Mouse (Mus musculus) MEL (cell line): ENCODE data around the gene Ankfy1. TPM values are rescaled to one million over a fixed set of nuclear protein-coding genes. Genes with fewer than 3 reads are reported as not detected.
A peak's percentile ranks its signal among the peaks of the same experiment; 100 is the strongest.

ENCODE experiments used
- DNase-seq: peaks from one replicate; pipeline ENCODE4 v3.0.0; 2011; ENCODE audit warnings: low read depth, low spot score
- H3K27ac ChIP-seq: 2 replicates; pipeline ENCODE4 v1.5.1; 2012; ENCODE audit warnings: low read depth, mild to moderate bottlenecking, control low read depth, low read length, moderate library complexity; ENCODE audit not compliant: control insufficient read depth
- H3K27me3 ChIP-seq, 2 experiments: fragments of 150-350 bp in 1 of 2; sonication (generic) in 1 of 2; 2 replicates each; pipeline ENCODE4 v1.6.1; 2012; ENCODE audit warnings: low read length in 2 of 2, mild to moderate bottlenecking in 2 of 2, improper control_type of control experiment in 1 of 2, moderate library complexity in 1 of 2; ENCODE audit not compliant: insufficient read depth in 2 of 2, control insufficient read depth in 1 of 2
- H3K36me3 ChIP-seq, 2 experiments: 2 replicates each; pipeline ENCODE4 v1.6.1; 2012 to 2014; ENCODE audit warnings: low read length in 2 of 2, improper control_type of control experiment in 1 of 2, inconsistent platforms in 1 of 2, mild to moderate bottlenecking in 1 of 2; ENCODE audit not compliant: insufficient read depth in 2 of 2, control insufficient read depth in 1 of 2
- H3K4me1 ChIP-seq, 2 experiments: fragments of 150-350 bp in 1 of 2; sonication (generic) in 1 of 2; 2 replicates each; pipeline ENCODE4 v1.6.1; 2012; ENCODE audit warnings: low read length in 2 of 2, improper control_type of control experiment in 1 of 2, mild to moderate bottlenecking in 1 of 2; ENCODE audit not compliant: insufficient read depth in 2 of 2, control insufficient read depth in 1 of 2
- H3K4me3 ChIP-seq, 2 experiments: fragments of 150-350 bp in 1 of 2; sonication (generic) in 1 of 2; 2 replicates each; pipeline ENCODE4 v1.5.1; 2012; ENCODE audit warnings: low read depth in 2 of 2, low read length in 2 of 2, mild to moderate bottlenecking in 2 of 2, moderate library complexity in 2 of 2, control low read depth in 1 of 2, improper control_type of control experiment in 1 of 2; ENCODE audit not compliant: control insufficient read depth in 1 of 2, insufficient read depth in 1 of 2
- H3K79me2 ChIP-seq: 2 replicates; pipeline ENCODE4 v1.6.1; 2012; ENCODE audit warnings: mild to moderate bottlenecking, low read length, moderate library complexity; ENCODE audit not compliant: control insufficient read depth, poor library complexity, insufficient read depth
- H3K9ac ChIP-seq: 2 replicates; pipeline ENCODE4 v1.6.1; 2012; ENCODE audit warnings: low read depth, mild to moderate bottlenecking, control low read depth, low read length, moderate library complexity; ENCODE audit not compliant: control insufficient read depth, poor library complexity, severe bottlenecking
- H3K9me3 ChIP-seq: fragments of 150-350 bp; sonication (generic); replicated peaks from 2 replicates; pipeline ENCODE4 v1.6.1; 2012; ENCODE audit warnings: mild to moderate bottlenecking, low read length, improper control_type of control experiment, moderate library complexity; ENCODE audit not compliant: insufficient read depth
- BHLHE40 ChIP-seq: IDR thresholded peaks from 2 replicates; pipeline ENCODE4 v1.6.1; 2012; ENCODE audit warnings: low read depth, mild to moderate bottlenecking, inconsistent platforms, low read length, improper control_type of control experiment, borderline replicate concordance
- CHD1 ChIP-seq: IDR thresholded peaks from 2 replicates; pipeline ENCODE4 v1.6.1; 2012; ENCODE audit warnings: low read depth, mild to moderate bottlenecking, inconsistent platforms, low read length, improper control_type of control experiment
- CTCF ChIP-seq, 3 experiments: IDR thresholded peaks in 2 of 3; conservative IDR thresholded peaks in 1 of 3; 2 replicates each; pipeline ENCODE4 v1.5.1; 2011 to 2012; ENCODE audit warnings: low read length in 3 of 3, low read depth in 2 of 3, mild to moderate bottlenecking in 2 of 3, improper control_type of control experiment in 1 of 3, inconsistent platforms in 1 of 3, mixed read lengths in 1 of 3, moderate library complexity in 1 of 3; ENCODE audit not compliant: control insufficient read depth in 1 of 3, insufficient read depth in 1 of 3, poor library complexity in 1 of 3, severe bottlenecking in 1 of 3
- ELF1 ChIP-seq: IDR thresholded peaks from 2 replicates; pipeline ENCODE4 v1.6.1; 2014; ENCODE audit warnings: low read depth, mild to moderate bottlenecking, inconsistent platforms, low read length, improper control_type of control experiment, moderate library complexity
- EP300 ChIP-seq, 2 experiments: IDR thresholded peaks; 2 replicates each; pipeline ENCODE4 v1.6.1; 2011; ENCODE audit warnings: improper control_type of control experiment in 2 of 2, low read length in 2 of 2, low read depth in 1 of 2, mild to moderate bottlenecking in 1 of 2
- GABPA ChIP-seq: IDR thresholded peaks from 2 replicates; pipeline ENCODE4 v1.6.1; 2012; ENCODE audit warnings: low read depth, mild to moderate bottlenecking, inconsistent platforms, low read length, improper control_type of control experiment, moderate library complexity
- JUND ChIP-seq: IDR thresholded peaks from 2 replicates; pipeline ENCODE4 v1.6.1; 2011; ENCODE audit warnings: low read depth, mild to moderate bottlenecking, improper control_type of control experiment, low read length
- KAT2A ChIP-seq: conservative IDR thresholded peaks from 2 replicates; pipeline ENCODE4 v1.6.1; 2012; ENCODE audit warnings: low read depth, low read length, improper control_type of control experiment, inconsistent platforms
- MAFK ChIP-seq: IDR thresholded peaks from 2 replicates; pipeline ENCODE4 v1.6.1; 2011; ENCODE audit warnings: low read depth, mild to moderate bottlenecking, low read length, improper control_type of control experiment, borderline replicate concordance
- MAX ChIP-seq: IDR thresholded peaks from 2 replicates; pipeline ENCODE4 v1.6.1; 2011; ENCODE audit warnings: low read length, improper control_type of control experiment
- MEF2A ChIP-seq: IDR thresholded peaks from 2 replicates; pipeline ENCODE4 v1.6.1; 2014; ENCODE audit warnings: low read depth, mild to moderate bottlenecking, inconsistent platforms, low read length, improper control_type of control experiment; ENCODE audit not compliant: poor library complexity, insufficient replicate concordance, severe bottlenecking; ENCODE audit errors: extremely low read depth
- MXI1 ChIP-seq: IDR thresholded peaks from 2 replicates; pipeline ENCODE4 v1.6.1; 2011; ENCODE audit warnings: mild to moderate bottlenecking, low read depth, low read length, improper control_type of control experiment
- MYB ChIP-seq: IDR thresholded peaks from 2 replicates; pipeline ENCODE4 v1.6.1; 2011; ENCODE audit warnings: mild to moderate bottlenecking, low read depth, low read length, improper control_type of control experiment
- MYC ChIP-seq: IDR thresholded peaks from 2 replicates; pipeline ENCODE4 v1.6.1; 2011; ENCODE audit warnings: low read depth, mild to moderate bottlenecking, low read length, improper control_type of control experiment, moderate library complexity
- NELFE ChIP-seq: IDR thresholded peaks from 2 replicates; pipeline ENCODE4 v1.6.1; 2011; ENCODE audit warnings: low read depth, low read length, improper control_type of control experiment
- POLR2A ChIP-seq, 2 experiments: IDR thresholded peaks; 2 replicates each; pipeline ENCODE4 v1.6.1; 2011 to 2012; ENCODE audit warnings: low read length in 2 of 2, mild to moderate bottlenecking in 2 of 2, control low read depth in 1 of 2, improper control_type of control experiment in 1 of 2, low read depth in 1 of 2, moderate library complexity in 1 of 2; ENCODE audit not compliant: control insufficient read depth in 1 of 2, insufficient read depth in 1 of 2, poor library complexity in 1 of 2
- RAD21 ChIP-seq: IDR thresholded peaks from 2 replicates; pipeline ENCODE4 v1.6.1; 2011; ENCODE audit warnings: mild to moderate bottlenecking, low read depth, low read length, improper control_type of control experiment
- RCOR1 ChIP-seq: IDR thresholded peaks from 2 replicates; pipeline ENCODE4 v1.6.1; 2012; ENCODE audit warnings: low read depth, mild to moderate bottlenecking, inconsistent platforms, low read length, improper control_type of control experiment
- SIN3A ChIP-seq: IDR thresholded peaks from 2 replicates; pipeline ENCODE4 v1.6.1; 2012; ENCODE audit warnings: low read length, improper control_type of control experiment, inconsistent platforms
- SMC3 ChIP-seq: IDR thresholded peaks from 2 replicates; pipeline ENCODE4 v1.6.1; 2011; ENCODE audit warnings: low read depth, low read length, improper control_type of control experiment
- TAL1 ChIP-seq: IDR thresholded peaks from 2 replicates; pipeline ENCODE4 v1.6.1; 2012; ENCODE audit warnings: mild to moderate bottlenecking, inconsistent platforms, low read length, moderate library complexity, mixed read lengths
- TBP ChIP-seq: IDR thresholded peaks from 2 replicates; pipeline ENCODE4 v1.8.0; 2011; ENCODE audit warnings: low read depth, low read length, improper control_type of control experiment
- UBTF ChIP-seq: IDR thresholded peaks from 2 replicates; pipeline ENCODE4 v1.6.1; 2012; ENCODE audit warnings: low read depth, mild to moderate bottlenecking, inconsistent platforms, low read length, improper control_type of control experiment, moderate library complexity, borderline replicate concordance; ENCODE audit not compliant: insufficient read depth
- USF2 ChIP-seq, 2 experiments: IDR thresholded peaks; 2 replicates each; pipeline ENCODE4 v1.6.1; 2011 to 2012; ENCODE audit warnings: improper control_type of control experiment in 2 of 2, low read length in 2 of 2, borderline replicate concordance in 1 of 2, inconsistent platforms in 1 of 2, low read depth in 1 of 2, mild to moderate bottlenecking in 1 of 2; ENCODE audit not compliant: insufficient read depth in 1 of 2
- ZC3H11A ChIP-seq: IDR thresholded peaks from 2 replicates; pipeline ENCODE4 v1.6.1; 2012; ENCODE audit warnings: low read depth, mild to moderate bottlenecking, inconsistent platforms, low read length, improper control_type of control experiment
- ZMIZ1 ChIP-seq: IDR thresholded peaks from 2 replicates; pipeline ENCODE4 v1.6.1; 2012; ENCODE audit warnings: low read depth, mild to moderate bottlenecking, inconsistent platforms, low read length, improper control_type of control experiment, moderate library complexity
- ZNF384 ChIP-seq: IDR thresholded peaks from 2 replicates; pipeline ENCODE4 v1.6.1; 2012; ENCODE audit warnings: low read depth, mild to moderate bottlenecking, inconsistent platforms, low read length, improper control_type of control experiment
- polyA plus RNA-seq, 2 experiments: library from polyadenylated mRNA; stranded (reverse) in 1 of 2; unstranded in 1 of 2; fragments of >175 nt in 1 of 2; fragments of >200 nt in 1 of 2; gene quantifications; 2 replicates each; pipeline versions ENCODE4 v1.2.1 to v1.2.4; 2012; ENCODE audit warnings: low replicate concordance in 2 of 2, low read depth in 1 of 2; ENCODE audit not compliant: insufficient read length in 2 of 2, insufficient read depth in 1 of 2, missing spikeins in 1 of 2
- total RNA-seq: library from RNA; depleted of rRNA; stranded (reverse); fragments of 300-350 nt; gene quantifications from 2 replicates; pipeline ENCODE4 v1.2.3, GENCODE M21; 2012

Gene Ankfy1
- total and polyA plus RNA-seq, 3 experiments: 60.6 to 153 (median 148) TPM

DNA sequence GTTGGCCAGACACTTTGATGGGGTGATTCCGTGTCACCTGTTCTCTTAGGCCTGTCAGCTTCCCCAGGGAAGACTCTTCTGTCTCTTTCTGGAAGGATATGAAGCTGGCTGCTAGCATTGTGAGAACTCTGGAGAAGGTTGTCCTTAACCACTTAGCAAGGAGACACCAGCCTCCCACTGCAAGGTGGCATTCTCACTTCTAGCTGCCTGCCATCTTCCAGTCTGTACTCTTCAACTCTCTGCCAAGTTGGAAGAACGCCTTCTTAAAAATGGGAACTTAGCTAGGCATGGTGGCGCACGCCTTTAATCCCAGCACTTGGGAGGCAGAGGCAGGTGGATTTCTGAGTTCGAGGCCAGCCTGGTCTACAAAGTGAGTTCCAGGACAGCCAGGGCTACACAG lies 123.9 kb downstream of the Ankfy1 start:
- H3K27me3 ChIP-seq: no peaks in the 10 kb centered on the region
- no peak for TF ChIP-seq MYB
- DNase-seq: no peak
- no peak overlapping the region for H3K9ac ChIP-seq
- no peaks in the 10 kb centered on the region for H3K9me3 ChIP-seq
- H3K4me3 ChIP-seq: no peak overlapping the region
- peaks cover 0 to 6% of the 10 kb centered on the region in 2 experiments; a peak in 1 of 4 replicates for H3K36me3 ChIP-seq
- no peaks in the 10 kb centered on the region for H3K4me1 ChIP-seq
- H3K79me2 ChIP-seq: peaks cover 8% of the 10 kb centered on the region; the same call in 1 of the 2 replicates
- no peak overlapping the region for H3K27ac ChIP-seq

DNA sequence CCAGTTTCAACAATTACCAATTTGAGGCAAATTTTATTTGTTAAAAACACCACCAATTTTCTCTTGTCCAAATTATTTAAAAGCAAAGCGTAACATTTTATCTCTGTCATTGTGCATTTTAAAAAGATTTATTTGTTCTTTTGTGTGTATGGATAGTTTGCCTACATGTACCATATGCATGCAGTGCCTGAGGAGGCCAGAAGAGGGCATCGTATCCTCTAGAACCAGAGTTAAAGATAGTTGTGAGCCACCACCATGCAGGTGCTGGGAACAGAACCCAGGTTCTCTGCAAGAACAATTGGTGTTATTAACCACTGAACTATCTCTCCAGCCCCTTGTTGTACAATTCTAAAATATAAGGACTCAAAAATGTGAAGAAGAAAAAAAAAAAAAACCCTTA lies 124.4 kb downstream of the Ankfy1 start:
- H3K79me2 ChIP-seq: peaks cover 8% of the 10 kb centered on the region; the same call in 1 of the 2 replicates
- H3K4me3 ChIP-seq: no peak overlapping the region
- H3K36me3 ChIP-seq: peaks cover 0 to 9% of the 10 kb centered on the region in 2 experiments; a peak in 2 of 4 replicates
- no peak overlapping the region for H3K27ac ChIP-seq
- no peaks in the 10 kb centered on the region for H3K4me1 ChIP-seq
- H3K9ac ChIP-seq: no peak overlapping the region
- DNase-seq: peak; percentile 57
- H3K9me3 ChIP-seq: no peaks in the 10 kb centered on the region
- TF ChIP-seq MYB (no peak), ZC3H11A (peak; percentile 16; the same call in 1 of the 2 replicates), NELFE (no peak), MXI1 (no peak), MAX (no peak), ZMIZ1 (no peak), MEF2A (no peak), JUND (no peak), TAL1 (no peak), ELF1 (no peak), TBP (no peak), RCOR1 (no peak), KAT2A (no peak), SIN3A (no peak), POLR2A (IDR thresholded peaks at IDR 0.05; ENCODE audit: control insufficient read depth in 1 of 2, insufficient read depth in 1 of 2, low read depth in 1 of 2, low read length in 2 of 2, poor library complexity in 1 of 2) (no peak), USF2 (IDR thresholded peaks at IDR 0.05; ENCODE audit: borderline replicate concordance in 1 of 2, insufficient read depth in 1 of 2, low read depth in 1 of 2, low read length in 2 of 2) (no peak), RAD21 (peak; percentile 22), CHD1 (no peak), MYC (no peak), EP300 (IDR thresholded peaks at IDR 0.05; ENCODE audit: low read depth in 1 of 2, low read length in 2 of 2) (no peak), CTCF (IDR thresholded peaks at IDR 0.05 in 2 of 3, conservative IDR thresholded peaks at IDR 0.05 in 1 of 3; ENCODE audit: control insufficient read depth in 1 of 3, insufficient read depth in 1 of 3, low read depth in 2 of 3, low read length in 3 of 3, poor library complexity in 1 of 3, severe bottlenecking in 1 of 3) (peak; percentile 19 to 47 (median 41); a peak in 5 of 6 replicates), BHLHE40 (no peak), SMC3 (peak; percentile 38), MAFK (no peak), ZNF384 (no peak), GABPA (no peak), UBTF (no peak)
- no peaks in the 10 kb centered on the region for H3K27me3 ChIP-seq
